Mouse (Mus musculus): ENCODE measurements at regions not wholly inside any gene's neighbourhood (a gene's known extent, or its start where the extent isn't known, plus 50 kb on each side); places are given as distances from the start of the nearest gene placed in this dataset.
"Not testable (repeated sequence)": the region's sequence is repeated elsewhere in the genome, so short reads cannot be mapped to it uniquely, and the experiment has no call there.

- no peak for TF ChIP-seq CTCF (IDR thresholded peaks at IDR 0.05)
- POLR2A ChIA-PET: no interaction called here
- no peak for ATAC-seq
- H3K27me3 ChIP-seq: no peaks in the 10 kb centered on the region
- DNase-seq (ENCODE audit: low read depth, low spot score): no peak
- CTCF ChIA-PET: no interaction called here
- in situ Hi-C loops (cut with MboI; ENCODE audit: low pct_unique_long_range_greater_than_20kb): no loop called here
Measured at GRCm38 (mm10) chr14:37571971-37572370, 436.9 kb upstream of the Ghitm start.

DNA sequence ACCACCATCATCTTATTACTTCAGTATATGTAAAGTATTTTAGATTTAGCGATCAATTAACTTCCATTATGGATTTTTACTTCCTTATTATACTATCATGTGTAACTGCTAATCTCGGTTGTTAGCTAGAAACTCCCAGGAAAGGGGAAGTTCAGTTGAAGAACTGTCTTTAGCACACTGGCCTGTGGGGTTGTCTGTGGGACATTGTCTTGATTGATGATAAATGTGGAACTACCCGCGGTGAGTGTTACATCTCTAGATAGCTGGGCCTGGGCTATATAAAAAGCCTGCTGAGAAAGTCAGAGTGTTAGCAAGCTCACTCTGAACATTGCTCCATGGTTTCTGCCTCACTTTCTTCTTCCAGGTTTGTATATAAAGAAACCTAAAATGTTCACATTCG, 423.2 kb upstream of the Ghitm start:
- ATAC-seq: no peak
- in situ Hi-C loops (cut with MboI; ENCODE audit: low pct_unique_long_range_greater_than_20kb): no loop called here
- TF ChIP-seq CTCF (IDR thresholded peaks at IDR 0.05): no peak
- POLR2A ChIA-PET: no interaction called here
- no peaks in the 10 kb centered on the region for H3K27me3 ChIP-seq
- DNase-seq (ENCODE audit: low read depth, low spot score): no peak
- CTCF ChIA-PET: no interaction called here

GRCm38 (mm10) chr14:37523616-37524015, 388.5 kb upstream of the Ghitm start:
- no peaks in the 10 kb centered on the region for H3K27me3 ChIP-seq
- ChIA-PET POLR2A (no interaction called here), CTCF (no interaction called here)
- ATAC-seq: no peak
- in situ Hi-C loops (cut with MboI; ENCODE audit: low pct_unique_long_range_greater_than_20kb): no loop called here
- no peak for TF ChIP-seq CTCF (IDR thresholded peaks at IDR 0.05)
- no peak for DNase-seq (ENCODE audit: low read depth, low spot score)

DNA sequence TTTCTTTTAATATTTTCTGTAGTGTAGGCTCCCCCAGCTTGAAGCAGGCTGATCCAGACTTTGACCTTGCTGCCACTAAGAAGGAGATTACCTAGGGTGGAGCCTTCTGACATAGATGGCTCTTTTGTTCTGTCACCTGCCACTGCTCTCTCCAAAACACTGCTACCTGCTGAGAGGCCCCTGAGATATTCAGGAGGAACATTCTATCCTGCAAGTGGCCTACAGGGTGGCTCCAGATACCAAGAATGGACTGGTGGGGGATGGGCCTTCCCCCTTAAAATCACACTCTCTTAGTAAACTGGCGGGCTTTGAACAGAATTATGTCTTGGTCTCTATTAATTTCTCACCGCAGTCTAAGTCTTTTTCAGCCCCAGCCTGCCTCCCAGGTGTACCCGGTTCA, 385.6 kb upstream of the Ghitm start:
- H3K27me3 ChIP-seq; POLR2A ChIA-PET; CTCF ChIA-PET; ATAC-seq; in situ Hi-C loops (cut with MboI; ENCODE audit: low pct_unique_long_range_greater_than_20kb); DNase-seq (ENCODE audit: low read depth, low spot score): not testable (repeated sequence)

- no peak for TF ChIP-seq CTCF (IDR thresholded peaks at IDR 0.05)
- in situ Hi-C loops (cut with MboI; ENCODE audit: low pct_unique_long_range_greater_than_20kb): no loop called here
- ATAC-seq (no peak), DNase-seq (ENCODE audit: low read depth, low spot score) (no peak)
- CTCF ChIA-PET: no interaction called here
- no peaks in the 10 kb centered on the region for H3K27me3 ChIP-seq
- POLR2A ChIA-PET: no interaction called here
Measured at GRCm38 (mm10) chr14:37505314-37505713, 370.2 kb upstream of the Ghitm start.

DNA sequence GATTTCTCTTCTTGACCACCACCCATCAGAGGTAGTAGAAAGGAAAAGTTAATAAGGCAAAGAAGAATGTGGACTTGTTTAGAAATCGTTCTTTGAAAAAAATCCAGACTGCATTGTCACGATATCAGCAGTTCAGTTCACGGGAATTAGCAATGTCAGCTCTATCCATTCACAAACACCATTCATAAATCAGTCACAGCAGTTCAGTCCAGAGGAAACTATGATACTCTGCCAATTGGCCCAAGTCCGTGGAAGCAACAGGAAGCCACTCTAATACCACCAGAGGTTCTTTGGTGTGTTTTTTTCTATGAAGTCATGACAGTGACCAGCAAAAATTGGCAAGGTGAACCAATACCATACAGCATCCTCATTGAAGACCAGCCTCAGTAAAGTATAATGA, 355.6 kb upstream of the Ghitm start:
- DNase-seq (ENCODE audit: low read depth, low spot score): no peak
- ATAC-seq: no peak
- ChIA-PET POLR2A (no interaction called here), CTCF (no interaction called here)
- H3K27me3 ChIP-seq: no peaks in the 10 kb centered on the region
- in situ Hi-C loops (cut with MboI; ENCODE audit: low pct_unique_long_range_greater_than_20kb): no loop called here
- no peak for TF ChIP-seq CTCF (IDR thresholded peaks at IDR 0.05)

DNA sequence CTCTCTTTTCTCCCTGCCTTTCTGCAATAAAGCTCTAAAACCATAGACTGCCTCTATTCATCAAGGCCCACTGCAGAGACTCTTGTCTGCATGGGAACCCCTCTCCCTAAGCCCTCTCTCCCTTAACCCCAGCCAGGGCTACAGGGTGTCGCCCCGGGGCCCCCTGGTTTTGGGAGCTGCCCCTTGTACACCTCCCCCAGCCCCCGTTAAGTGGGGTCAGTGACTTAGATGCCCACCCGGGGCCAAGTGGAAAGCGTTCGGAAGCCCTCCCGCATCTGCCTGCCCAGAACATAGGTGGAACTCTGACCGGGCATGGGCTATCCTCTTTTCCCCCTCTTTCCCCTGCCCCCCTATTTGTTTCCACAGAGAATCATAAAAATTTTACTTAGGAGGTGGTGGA, 350.2 kb upstream of the Ghitm start:
- POLR2A ChIA-PET: no interaction called here
- H3K27me3 ChIP-seq: no peaks in the 10 kb centered on the region
- no peak for DNase-seq (ENCODE audit: low read depth, low spot score)
- in situ Hi-C loops (cut with MboI; ENCODE audit: low pct_unique_long_range_greater_than_20kb): no loop called here
- ATAC-seq: no peak
- TF ChIP-seq CTCF (IDR thresholded peaks at IDR 0.05): no peak
- CTCF ChIA-PET: interaction anchor here (1.2 kb wide), 1 partner anchor 9 kb away, joined by 3 read pairs; no protein-coding TSS in a partner anchor

DNA sequence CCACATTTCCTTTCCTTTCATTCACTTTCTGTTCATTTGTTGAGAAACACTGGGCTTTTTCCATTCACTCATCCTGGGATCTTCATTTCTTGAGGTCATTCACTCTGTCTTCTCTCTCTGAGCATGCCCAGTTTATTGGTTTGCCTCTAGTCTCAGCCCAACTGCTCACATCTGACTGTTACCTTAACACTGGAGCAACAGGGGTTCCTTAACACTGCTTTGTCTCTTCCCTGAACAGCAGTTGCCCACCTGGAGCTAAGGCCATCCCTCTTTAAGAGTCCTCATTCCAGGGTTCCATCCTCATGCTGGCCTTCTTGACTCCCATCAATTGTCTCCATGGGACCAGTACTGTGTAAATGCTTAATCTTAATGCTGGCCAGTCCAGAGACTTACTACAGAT, 342.5 kb upstream of the Ghitm start:
- no peak for TF ChIP-seq CTCF (IDR thresholded peaks at IDR 0.05)
- ChIA-PET POLR2A (no interaction called here), CTCF (no interaction called here)
- H3K27me3 ChIP-seq: no peaks in the 10 kb centered on the region
- in situ Hi-C loops (cut with MboI; ENCODE audit: low pct_unique_long_range_greater_than_20kb): no loop called here
- DNase-seq (ENCODE audit: low read depth, low spot score): no peak
- no peak for ATAC-seq

GRCm38 (mm10) chr14:37468711-37469110, 333.6 kb upstream of the Ghitm start:
- ATAC-seq (no peak), DNase-seq (ENCODE audit: low read depth, low spot score) (no peak)
- no peak for TF ChIP-seq CTCF (IDR thresholded peaks at IDR 0.05)
- in situ Hi-C loops (cut with MboI; ENCODE audit: low pct_unique_long_range_greater_than_20kb): no loop called here
- POLR2A ChIA-PET: no interaction called here
- peaks cover 3% of the 10 kb centered on the region for H3K27me3 ChIP-seq
- CTCF ChIA-PET: no interaction called here

- ChIA-PET POLR2A (no interaction called here), CTCF (no interaction called here)
- in situ Hi-C loops (cut with MboI; ENCODE audit: low pct_unique_long_range_greater_than_20kb): no loop called here
- no peak for TF ChIP-seq CTCF (IDR thresholded peaks at IDR 0.05)
- no peak for DNase-seq (ENCODE audit: low read depth, low spot score)
- no peaks in the 10 kb centered on the region for H3K27me3 ChIP-seq
- ATAC-seq: no peak
Measured at GRCm38 (mm10) chr14:37440874-37441273, 305.8 kb upstream of the Ghitm start.

DNA sequence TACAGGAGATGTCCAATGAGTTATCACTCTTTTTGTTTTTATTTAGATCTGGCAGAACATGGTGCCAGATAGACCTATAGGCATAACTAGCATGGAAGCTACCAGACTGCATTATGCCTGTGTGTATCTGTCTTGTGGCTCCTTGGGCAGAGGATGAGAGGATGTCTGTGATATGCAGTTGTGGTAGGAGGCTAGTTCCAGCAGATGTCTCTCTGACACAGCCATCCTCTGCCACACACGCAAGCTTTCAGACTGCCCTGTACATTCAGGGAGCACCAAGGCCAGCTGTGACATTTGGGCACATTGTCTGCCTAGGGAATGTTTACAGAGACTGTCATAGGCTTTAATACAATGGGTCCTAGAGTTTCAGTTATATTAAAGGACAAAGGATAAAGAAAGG, 295.6 kb upstream of the Ghitm start:
- ChIA-PET POLR2A (no interaction called here), CTCF (no interaction called here)
- H3K27me3 ChIP-seq: no peaks in the 10 kb centered on the region
- DNase-seq (ENCODE audit: low read depth, low spot score) (no peak), ATAC-seq (no peak)
- no peak for TF ChIP-seq CTCF (IDR thresholded peaks at IDR 0.05)
- in situ Hi-C loops (cut with MboI; ENCODE audit: low pct_unique_long_range_greater_than_20kb): no loop called here

DNA sequence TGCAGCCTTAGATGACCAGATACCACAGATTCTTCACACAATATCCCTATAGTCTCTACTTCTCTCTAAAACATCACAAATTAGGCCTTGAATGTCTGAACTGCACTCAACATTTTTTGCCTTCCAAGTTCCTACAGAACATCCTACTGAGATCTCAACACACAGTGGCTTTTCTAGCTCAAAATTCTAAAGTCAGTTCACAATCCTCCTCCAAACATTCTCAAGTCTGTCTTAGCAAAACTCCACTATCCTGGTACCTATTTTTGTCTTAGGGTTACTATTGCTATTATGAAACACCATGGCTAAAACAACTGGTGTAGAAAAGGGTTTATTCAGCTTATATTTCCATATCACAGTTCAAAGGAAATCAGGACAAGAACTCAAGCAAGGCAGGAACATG, 290.4 kb upstream of the Ghitm start:
- no peak for ATAC-seq
- ChIA-PET POLR2A (no interaction called here), CTCF (no interaction called here)
- in situ Hi-C loops (cut with MboI; ENCODE audit: low pct_unique_long_range_greater_than_20kb): no loop called here
- TF ChIP-seq CTCF (IDR thresholded peaks at IDR 0.05): no peak
- DNase-seq (ENCODE audit: low read depth, low spot score): no peak
- no peaks in the 10 kb centered on the region for H3K27me3 ChIP-seq

- ATAC-seq (no peak), DNase-seq (ENCODE audit: low read depth, low spot score) (no peak)
- H3K27me3 ChIP-seq: no peaks in the 10 kb centered on the region
- in situ Hi-C loops (cut with MboI; ENCODE audit: low pct_unique_long_range_greater_than_20kb): no loop called here
- CTCF ChIA-PET: no interaction called here
- POLR2A ChIA-PET: no interaction called here
- TF ChIP-seq CTCF (IDR thresholded peaks at IDR 0.05): no peak
Measured at GRCm38 (mm10) chr14:37421566-37421965, 286.5 kb upstream of the Ghitm start.

DNA sequence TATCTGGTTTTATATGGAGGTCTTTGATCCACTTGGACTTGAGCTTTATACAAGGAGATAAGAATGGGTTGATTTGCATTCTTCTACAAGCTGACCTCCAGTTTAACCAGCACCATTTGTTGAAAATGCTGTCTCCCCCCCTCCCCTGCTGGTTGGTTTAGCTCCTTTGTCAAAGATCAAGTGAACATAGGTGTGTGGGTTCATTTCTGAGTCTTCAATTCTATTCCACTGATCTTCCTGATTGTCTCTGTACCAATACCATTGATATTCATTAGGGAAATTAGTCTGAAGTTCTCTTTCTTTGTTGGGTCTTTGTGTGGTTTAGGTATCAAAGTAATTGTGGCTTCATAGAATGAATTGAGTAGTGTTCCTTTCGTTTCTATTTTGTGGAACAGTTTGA, 277.5 kb upstream of the Ghitm start:
- CTCF ChIA-PET; H3K27me3 ChIP-seq; ATAC-seq; DNase-seq (ENCODE audit: low read depth, low spot score); POLR2A ChIA-PET; in situ Hi-C loops (cut with MboI; ENCODE audit: low pct_unique_long_range_greater_than_20kb): not testable (repeated sequence)

Data from Patski (cell line).